Mouse (Mus musculus) forebrain, embryonic 10.5 days (tissue): ENCODE results near the gene Dock10. TPM values are rescaled to one million over a fixed set of nuclear protein-coding genes. Genes with fewer than 3 reads are reported as not detected.

ENCODE experiments used
- DNase-seq: peaks from one replicate; pipeline ENCODE4 v3.0.0-alpha.2; 2017; ENCODE audit warnings: low spot score; ENCODE audit errors: extremely low spot score
- H3K27ac ChIP-seq: fragments of 300-500 bp; sonication (generic); 2 replicates; pipeline ENCODE4 v1.5.1; 2016; ENCODE audit warnings: mild to moderate bottlenecking
- H3K27me3 ChIP-seq: fragments of 300-500 bp; sonication (generic); 2 replicates; pipeline ENCODE4 v1.6.1; 2016; ENCODE audit warnings: mild to moderate bottlenecking; ENCODE audit not compliant: poor library complexity, severe bottlenecking
- H3K36me3 ChIP-seq: fragments of 300-500 bp; sonication (generic); replicated peaks from 2 replicates; pipeline ENCODE4 v1.6.1; 2016; ENCODE audit warnings: mild to moderate bottlenecking, moderate library complexity
- H3K4me1 ChIP-seq: fragments of 300-500 bp; sonication (generic); 2 replicates; pipeline ENCODE4 v1.6.1; 2016
- H3K4me3 ChIP-seq: fragments of 300-500 bp; sonication (generic); 2 replicates; pipeline ENCODE4 v1.5.1; 2016; ENCODE audit warnings: mild to moderate bottlenecking, moderate library complexity
- H3K9me3 ChIP-seq: fragments of 300-500 bp; sonication (generic); 2 replicates; pipeline ENCODE4 v1.6.1; 2016; ENCODE audit warnings: mild to moderate bottlenecking, moderate library complexity
- WGBS: fragments of 180-500 bp; shearing (Covaris S2); methylation state at CpG from one replicate; pipeline ENCODE4 v1.1.7; 2016; 5-methylcytosine and 5-hydroxymethylcytosine counted together
- polyA plus RNA-seq: library from polyadenylated mRNA; unstranded; fragments of >200 nt; fragmentation: Nextera tagmentation; extraction: Ambion mirVana; gene quantifications from 2 replicates; pipeline ENCODE4 v1.2.1, GENCODE M21; 2016

Gene Dock10
- polyA plus RNA-seq, 1 experiment from 2014 or later: 1.8 TPM

- DNase-seq: no peak
- H3K36me3 ChIP-seq: no peaks in the 10 kb centered on the region
- H3K27ac ChIP-seq: no peak overlapping the region
- H3K4me1 ChIP-seq: no peaks in the 10 kb centered on the region
- no peaks in the 10 kb centered on the region for H3K9me3 ChIP-seq
- no peak overlapping the region for H3K4me3 ChIP-seq
- no peaks in the 10 kb centered on the region for H3K27me3 ChIP-seq
Observed at GRCm38 (mm10) chr1:80665761-80666160, 92.6 kb downstream of the Dock10 start.

GRCm38 (mm10) chr1:80665161-80665560, 93.2 kb downstream of the Dock10 start:
- H3K27me3 ChIP-seq: no peaks in the 10 kb centered on the region
- no peak overlapping the region for H3K4me3 ChIP-seq
- 92% methylated on average over 6 of the region's 6 CpGs for WGBS
- no peak overlapping the region for H3K27ac ChIP-seq
- no peaks in the 10 kb centered on the region for H3K36me3 ChIP-seq
- DNase-seq: no peak
- H3K4me1 ChIP-seq: no peaks in the 10 kb centered on the region
- no peaks in the 10 kb centered on the region for H3K9me3 ChIP-seq

GRCm38 (mm10) chr1:80661506-80662402, 96.6 kb downstream of the Dock10 start:
- Histone ChIP-seq H3K36me3 (no peaks in the 10 kb centered on the region), H3K27ac (no peak overlapping the region), H3K4me1 (no peaks in the 10 kb centered on the region), H3K27me3 (no peaks in the 10 kb centered on the region), H3K9me3 (no peaks in the 10 kb centered on the region), H3K4me3 (no peak overlapping the region)
- no peak for DNase-seq
- WGBS: 87% methylated on average over 11 of the region's 11 CpGs

GRCm38 (mm10) chr1:80659465-80660245, 98.7 kb downstream of the Dock10 start:
- Histone ChIP-seq H3K4me3 (no peak overlapping the region), H3K4me1 (no peaks in the 10 kb centered on the region), H3K27ac (no peak overlapping the region), H3K36me3 (no peaks in the 10 kb centered on the region), H3K9me3 (no peaks in the 10 kb centered on the region), H3K27me3 (no peaks in the 10 kb centered on the region)
- no peak for DNase-seq
- 85% methylated on average over 6 of the region's 6 CpGs for WGBS

- DNase-seq: no peak
- Histone ChIP-seq H3K27ac (no peak overlapping the region), H3K4me1 (no peaks in the 10 kb centered on the region), H3K27me3 (no peaks in the 10 kb centered on the region), H3K9me3 (no peaks in the 10 kb centered on the region), H3K4me3 (no peak overlapping the region), H3K36me3 (no peaks in the 10 kb centered on the region)
- WGBS: 45% methylated on average over 2 of the region's 2 CpGs
Observed at GRCm38 (mm10) chr1:80656389-80656788, 101.9 kb downstream of the Dock10 start.

GRCm38 (mm10) chr1:80655854-80656253, 102.5 kb downstream of the Dock10 start:
- DNase-seq: no peak
- Histone ChIP-seq H3K9me3 (no peaks in the 10 kb centered on the region), H3K27ac (no peak overlapping the region), H3K27me3 (no peaks in the 10 kb centered on the region), H3K4me1 (no peaks in the 10 kb centered on the region), H3K4me3 (no peak overlapping the region), H3K36me3 (no peaks in the 10 kb centered on the region)
- 72% methylated on average over 1 of the region's 1 CpGs for WGBS

- WGBS: 89% methylated on average over 4 of the region's 4 CpGs
Observed at GRCm38 (mm10) chr1:80655195-80655594, 103.1 kb downstream of the Dock10 start.

GRCm38 (mm10) chr1:80654177-80654576, 104.2 kb downstream of the Dock10 start:
- Histone ChIP-seq H3K4me1 (no peaks in the 10 kb centered on the region), H3K27ac (no peak overlapping the region), H3K4me3 (no peak overlapping the region), H3K36me3 (no peaks in the 10 kb centered on the region), H3K9me3 (no peaks in the 10 kb centered on the region), H3K27me3 (no peaks in the 10 kb centered on the region)
- WGBS: 90% methylated on average over 1 of the region's 1 CpGs
- no peak for DNase-seq

More at GRCm38 (mm10) chr1:80655195-80655594, 103.1 kb downstream of the Dock10 start:
- no peaks in the 10 kb centered on the region for H3K9me3 ChIP-seq
- no peaks in the 10 kb centered on the region for H3K4me1 ChIP-seq
- H3K27me3 ChIP-seq: no peaks in the 10 kb centered on the region
- no peak for DNase-seq
- H3K4me3 ChIP-seq: no peak overlapping the region
- no peaks in the 10 kb centered on the region for H3K36me3 ChIP-seq
- H3K27ac ChIP-seq: no peak overlapping the region

GRCm38 (mm10) chr1:80652803-80653202, 105.5 kb downstream of the Dock10 start:
- Histone ChIP-seq H3K27me3 (no peaks in the 10 kb centered on the region), H3K4me3 (no peak overlapping the region), H3K4me1 (no peaks in the 10 kb centered on the region), H3K9me3 (no peaks in the 10 kb centered on the region), H3K27ac (no peak overlapping the region), H3K36me3 (no peaks in the 10 kb centered on the region)
- DNase-seq: no peak

GRCm38 (mm10) chr1:80652083-80652482, 106.2 kb downstream of the Dock10 start:
- no peak for DNase-seq
- no peaks in the 10 kb centered on the region for H3K27me3 ChIP-seq
- H3K27ac ChIP-seq: no peak overlapping the region
- 87% methylated on average over 2 of the region's 2 CpGs for WGBS
- H3K4me3 ChIP-seq: no peak overlapping the region
- no peaks in the 10 kb centered on the region for H3K4me1 ChIP-seq
- no peaks in the 10 kb centered on the region for H3K9me3 ChIP-seq
- no peaks in the 10 kb centered on the region for H3K36me3 ChIP-seq

- Histone ChIP-seq H3K4me1 (no peaks in the 10 kb centered on the region), H3K27me3 (no peaks in the 10 kb centered on the region), H3K9me3 (no peaks in the 10 kb centered on the region), H3K27ac (no peak overlapping the region), H3K36me3 (no peaks in the 10 kb centered on the region), H3K4me3 (no peak overlapping the region)
- no peak for DNase-seq
- WGBS: 80% methylated on average over 3 of the region's 3 CpGs
Observed at GRCm38 (mm10) chr1:80646602-80647001, 111.7 kb downstream of the Dock10 start.

- Histone ChIP-seq H3K27ac (no peak overlapping the region), H3K4me1 (no peaks in the 10 kb centered on the region), H3K4me3 (no peak overlapping the region), H3K9me3 (no peaks in the 10 kb centered on the region), H3K36me3 (no peaks in the 10 kb centered on the region), H3K27me3 (no peaks in the 10 kb centered on the region)
- 89% methylated on average over 4 of the region's 4 CpGs for WGBS
- DNase-seq: no peak
Observed at GRCm38 (mm10) chr1:80643866-80644451, 114.4 kb downstream of the Dock10 start.

GRCm38 (mm10) chr1:80641832-80642231, 116.5 kb downstream of the Dock10 start:
- Histone ChIP-seq H3K9me3 (no peaks in the 10 kb centered on the region), H3K27me3 (no peaks in the 10 kb centered on the region), H3K36me3 (no peaks in the 10 kb centered on the region), H3K27ac (no peak overlapping the region), H3K4me1 (no peaks in the 10 kb centered on the region), H3K4me3 (no peak overlapping the region)
- DNase-seq: no peak
- 84% methylated on average over 3 of the region's 3 CpGs for WGBS
